Mouse (Mus musculus) kidney, adult 2 months (tissue): ENCODE measurements around the gene Il1a. TPM values are rescaled to one million over a fixed set of nuclear protein-coding genes. Genes with fewer than 3 reads are reported as not detected.

ENCODE experiments used
- DNase-seq: peaks from one replicate; pipeline ENCODE4 v3.0.0; 2021
- H3K27ac ChIP-seq: fragments of 200-500 bp; 2 replicates; pipeline ENCODE4 v1.5.1; 2012; ENCODE audit warnings: low read depth, low read length, control low read depth, inconsistent platforms; ENCODE audit not compliant: insufficient read depth
- H3K27me3 ChIP-seq: fragments of 200-500 bp; replicated peaks from 2 replicates; pipeline ENCODE4 v1.6.1; 2012; ENCODE audit warnings: mild to moderate bottlenecking, moderate library complexity, low read length, inconsistent platforms; ENCODE audit not compliant: control insufficient read depth, insufficient read depth
- H3K36me3 ChIP-seq: fragments of 200-500 bp; 2 replicates; pipeline ENCODE4 v1.6.1; 2012; ENCODE audit warnings: mild to moderate bottlenecking, moderate library complexity, low read length, inconsistent platforms; ENCODE audit not compliant: control insufficient read depth, insufficient read depth
- H3K4me1 ChIP-seq: fragments of 200-500 bp; 2 replicates; pipeline ENCODE4 v1.6.1; 2011; ENCODE audit warnings: low read length; ENCODE audit not compliant: control insufficient read depth, insufficient read depth
- H3K4me3 ChIP-seq: fragments of 200-500 bp; 2 replicates; pipeline ENCODE4 v1.5.1; 2011; ENCODE audit warnings: mild to moderate bottlenecking, low read depth, low read length, control low read depth; ENCODE audit not compliant: insufficient read depth
- CTCF ChIP-seq: fragments of 200-500 bp; conservative IDR thresholded peaks from 2 replicates; pipeline ENCODE4 v1.5.1; 2011; ENCODE audit warnings: low read depth, mild to moderate bottlenecking, control low read depth, low read length, moderate library complexity, mixed read lengths; ENCODE audit not compliant: insufficient read depth, insufficient read length
- POLR2A ChIP-seq: fragments of 200-500 bp; IDR thresholded peaks from one replicate; pipeline ENCODE4 v1.6.1; 2011; ENCODE audit warnings: low read depth, low read length, control low read depth
- WGBS: fragments of 180-500 bp; shearing (Covaris S2); methylation state at CpG from one replicate; pipeline ENCODE4 v1.1.7; 2018; 5-methylcytosine and 5-hydroxymethylcytosine counted together
- polyA plus RNA-seq: library from polyadenylated mRNA; depleted of rRNA; stranded (reverse); fragments of >200 nt; gene quantifications from 2 replicates; pipeline ENCODE4 v1.2.3, GENCODE M21; 2012

Gene Il1a
- polyA plus RNA-seq, 1 experiment: not detected

GRCm38 (mm10) chr2:129320033-129320605 lies 10.3 kb upstream of the Il1a start:
- 74% methylated on average over 8 of the region's 8 CpGs for WGBS
- Histone ChIP-seq H3K27ac (no peak overlapping the region), H3K4me3 (no peak overlapping the region), H3K36me3 (no peaks in the 10 kb centered on the region), H3K4me1 (no peaks in the 10 kb centered on the region), H3K27me3 (no peaks in the 10 kb centered on the region; the same call in 1 of the 2 replicates)
- TF ChIP-seq CTCF (no peak), POLR2A (no peak)
- no peak for DNase-seq

GRCm38 (mm10) chr2:129315831-129316230 lies 6.1 kb upstream of the Il1a start:
- Histone ChIP-seq H3K27me3 (no peaks in the 10 kb centered on the region), H3K4me1 (no peaks in the 10 kb centered on the region), H3K36me3 (no peaks in the 10 kb centered on the region), H3K27ac (no peak overlapping the region), H3K4me3 (no peak overlapping the region)
- WGBS: 58% methylated on average over 4 of the region's 4 CpGs
- TF ChIP-seq CTCF (no peak), POLR2A (no peak)
- no peak for DNase-seq

- no peak for TF ChIP-seq CTCF
- no peak for TF ChIP-seq POLR2A
- Histone ChIP-seq H3K4me3 (no peak overlapping the region), H3K4me1 (no peaks in the 10 kb centered on the region), H3K27ac (no peak overlapping the region), H3K36me3 (no peaks in the 10 kb centered on the region), H3K27me3 (no peaks in the 10 kb centered on the region)
- 81% methylated on average over 6 of the region's 6 CpGs for WGBS
- no peak for DNase-seq
These were observed 5.1 kb upstream of the Il1a start for GRCm38 (mm10) chr2:129314880-129315279.

GRCm38 (mm10) chr2:129313934-129314333 lies 4.2 kb upstream of the Il1a start:
- Histone ChIP-seq H3K27ac (no peak overlapping the region), H3K4me3 (no peak overlapping the region), H3K27me3 (no peaks in the 10 kb centered on the region), H3K36me3 (no peaks in the 10 kb centered on the region), H3K4me1 (no peaks in the 10 kb centered on the region)
- WGBS: 84% methylated on average over 1 of the region's 1 CpGs
- DNase-seq: no peak
- TF ChIP-seq CTCF (no peak), POLR2A (no peak)

GRCm38 (mm10) chr2:129306020-129306419 lies 3.8 kb downstream of the Il1a start:
- Histone ChIP-seq H3K27ac (no peak overlapping the region), H3K27me3 (no peaks in the 10 kb centered on the region), H3K4me3 (no peak overlapping the region), H3K36me3 (no peaks in the 10 kb centered on the region), H3K4me1 (no peaks in the 10 kb centered on the region)
- DNase-seq: no peak
- 41% methylated on average over 4 of the region's 4 CpGs for WGBS
- TF ChIP-seq POLR2A (no peak), CTCF (no peak)

GRCm38 (mm10) chr2:129297589-129297982 lies 12.2 kb downstream of the Il1a start:
- Histone ChIP-seq H3K36me3 (no peaks in the 10 kb centered on the region), H3K27ac (peak overlapping the region; percentile 77), H3K4me1 (peaks cover 2% of the 10 kb centered on the region; the same call in 1 of the 2 replicates), H3K27me3 (no peaks in the 10 kb centered on the region), H3K4me3 (peak overlapping the region; percentile 63)
- 1% methylated on average over 10 of the region's 10 CpGs for WGBS
- no peak for DNase-seq
- TF ChIP-seq CTCF: no peak
- no peak for TF ChIP-seq POLR2A

GRCm38 (mm10) chr2:129296671-129297588 lies 12.8 kb downstream of the Il1a start, which contains the start of gene Ckap2l:
TSS of gene Ckap2l (minus strand) at chr2:129297212.
- Histone ChIP-seq H3K36me3 (no peaks in the 10 kb centered on the region), H3K27me3 (no peaks in the 10 kb centered on the region), H3K4me3 (peak within 1 kb of the TSS; percentile 67), H3K27ac (peak within 1 kb of the TSS; percentile 77), H3K4me1 (peaks cover 2% of the 10 kb centered on the region; the same call in 1 of the 2 replicates)
- peak; percentile 98 for DNase-seq
- TF ChIP-seq POLR2A (no peak), CTCF (no peak)
- under 1% methylated on average over 50 of the region's 50 CpGs for WGBS
